Mouse (Mus musculus) intestine, embryonic 15.5 days (tissue): ENCODE results near the gene Gm47283. TPM values are rescaled to one million over a fixed set of nuclear protein-coding genes. Genes with fewer than 3 reads are reported as not detected.
"Not testable (repeated sequence)": the region's sequence is repeated elsewhere in the genome, so short reads cannot be mapped to it uniquely, and the experiment has no call there.

Experiments
- ATAC-seq: fragments of 200-750 bp; cut with Nextera tagmentation; 2 replicates; pipeline ENCODE4 v1.8.0; 2017; ENCODE audit warnings: moderate TSS enrichment, moderate library complexity
- H3K27ac ChIP-seq: fragments of 300-500 bp; sonication (generic); 2 replicates; pipeline ENCODE4 v1.5.1; 2015; ENCODE audit warnings: mild to moderate bottlenecking, inconsistent platforms
- H3K27me3 ChIP-seq: fragments of 300-500 bp; sonication (generic); replicated peaks from 2 replicates; pipeline ENCODE4 v1.6.1; 2015; ENCODE audit warnings: inconsistent platforms
- H3K36me3 ChIP-seq: fragments of 300-500 bp; sonication (generic); 2 replicates; pipeline ENCODE4 v1.6.1; 2015; ENCODE audit warnings: inconsistent platforms
- H3K4me1 ChIP-seq: fragments of 300-500 bp; sonication (generic); replicated peaks from 2 replicates; pipeline ENCODE4 v1.6.1; 2015; ENCODE audit warnings: inconsistent platforms
- H3K4me2 ChIP-seq: fragments of 300-500 bp; sonication (generic); replicated peaks from 2 replicates; pipeline ENCODE4 v1.6.1; 2015; ENCODE audit warnings: mild to moderate bottlenecking, inconsistent platforms
- H3K4me3 ChIP-seq: fragments of 300-500 bp; sonication (generic); replicated peaks from 2 replicates; pipeline ENCODE4 v1.5.1; 2015; ENCODE audit warnings: inconsistent platforms
- H3K9ac ChIP-seq: fragments of 300-500 bp; sonication (generic); 2 replicates; pipeline ENCODE4 v1.6.1; 2015; ENCODE audit warnings: inconsistent platforms
- H3K9me3 ChIP-seq: fragments of 300-500 bp; sonication (generic); 2 replicates; pipeline ENCODE4 v1.6.1; 2016; ENCODE audit warnings: inconsistent platforms
- WGBS: fragments of 180-500 bp; shearing (Covaris S2); methylation state at CpG from one replicate; pipeline ENCODE4 v1.1.7; 2015; 5-methylcytosine and 5-hydroxymethylcytosine counted together
- polyA plus RNA-seq: library from polyadenylated mRNA; unstranded; fragments of >200 nt; fragmentation: Nextera tagmentation; extraction: Ambion mirVana; gene quantifications from 2 replicates; pipeline ENCODE4 v1.2.1, GENCODE M21; 2015

The Gm47283 gene
- not detected in 2 replicates for polyA plus RNA-seq

DNA sequence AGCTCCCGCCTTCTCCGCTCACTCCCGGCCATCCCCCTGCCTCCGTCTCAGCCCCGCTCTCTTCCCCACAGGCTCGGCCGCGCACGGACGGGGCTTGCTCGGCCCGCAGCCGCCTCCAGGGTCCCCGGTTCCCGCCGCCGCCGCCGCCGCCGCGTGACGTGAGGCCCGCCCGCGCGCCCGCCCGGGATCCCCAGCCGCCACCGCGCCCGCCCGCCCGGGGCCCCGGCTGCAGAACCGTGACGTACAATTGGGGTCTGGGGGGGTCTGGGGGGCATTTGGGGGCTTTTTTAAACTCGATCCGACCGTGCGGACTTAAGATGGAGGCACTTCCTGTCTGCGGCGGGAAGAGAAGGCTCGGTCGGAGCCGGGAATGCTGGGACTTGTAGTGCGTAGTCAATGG lies at the start of gene Gm47283:
Gene Gm47283, plus strand, starts transcription at position 301 of the 400 bp plus-strand sequence.
- H3K9ac ChIP-seq, H3K4me1 ChIP-seq, H3K9me3 ChIP-seq, H3K36me3 ChIP-seq, ATAC-seq, H3K27ac ChIP-seq, H3K4me2 ChIP-seq, H3K4me3 ChIP-seq, H3K27me3 ChIP-seq: not testable (repeated sequence)
- no CpG with 5 or more reads among the region's 48 CpGs for WGBS

DNA sequence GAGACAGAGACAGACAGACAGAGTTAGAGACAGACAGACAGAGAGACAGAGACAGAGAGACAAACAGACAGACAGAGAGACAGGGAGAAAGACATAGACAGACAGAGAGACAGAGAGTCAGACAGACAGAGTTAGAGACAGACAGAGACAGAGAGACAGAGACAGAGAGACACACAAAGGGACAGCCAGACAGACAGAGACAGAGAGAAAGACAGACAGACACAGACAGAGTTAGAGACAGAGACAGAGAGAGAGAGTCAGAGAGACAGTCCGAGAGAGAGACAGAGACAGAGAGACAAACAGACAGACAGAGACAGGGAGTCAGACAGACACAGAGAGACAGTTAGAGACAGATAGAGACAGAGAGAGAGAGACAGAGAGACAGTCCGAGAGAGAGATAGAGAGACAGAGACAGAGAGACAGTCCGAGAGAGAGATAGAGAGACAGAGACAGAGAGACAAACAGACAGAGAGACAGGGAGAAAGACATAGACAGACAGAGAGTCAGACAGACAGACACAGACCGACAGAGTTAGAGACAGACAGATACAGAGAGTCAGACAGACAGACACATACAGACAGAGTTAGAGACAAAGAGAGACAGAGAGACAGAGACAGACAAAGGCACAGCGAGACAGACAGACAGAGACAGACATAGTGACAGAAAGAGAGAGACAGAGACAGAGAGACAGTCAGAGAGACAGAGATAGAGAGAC lies 49.2 kb upstream of the Gm47283 start:
- not testable (repeated sequence) for H3K9ac ChIP-seq, H3K4me1 ChIP-seq, H3K4me2 ChIP-seq, H3K4me3 ChIP-seq, ATAC-seq, H3K27ac ChIP-seq, H3K27me3 ChIP-seq
- H3K9me3 ChIP-seq: peaks cover 13% of the 10 kb centered on the region
- H3K36me3 ChIP-seq: peaks cover 14% of the 10 kb centered on the region
- 89% methylated on average over 5 of the region's 5 CpGs for whole genome bisulfite sequencing

DNA sequence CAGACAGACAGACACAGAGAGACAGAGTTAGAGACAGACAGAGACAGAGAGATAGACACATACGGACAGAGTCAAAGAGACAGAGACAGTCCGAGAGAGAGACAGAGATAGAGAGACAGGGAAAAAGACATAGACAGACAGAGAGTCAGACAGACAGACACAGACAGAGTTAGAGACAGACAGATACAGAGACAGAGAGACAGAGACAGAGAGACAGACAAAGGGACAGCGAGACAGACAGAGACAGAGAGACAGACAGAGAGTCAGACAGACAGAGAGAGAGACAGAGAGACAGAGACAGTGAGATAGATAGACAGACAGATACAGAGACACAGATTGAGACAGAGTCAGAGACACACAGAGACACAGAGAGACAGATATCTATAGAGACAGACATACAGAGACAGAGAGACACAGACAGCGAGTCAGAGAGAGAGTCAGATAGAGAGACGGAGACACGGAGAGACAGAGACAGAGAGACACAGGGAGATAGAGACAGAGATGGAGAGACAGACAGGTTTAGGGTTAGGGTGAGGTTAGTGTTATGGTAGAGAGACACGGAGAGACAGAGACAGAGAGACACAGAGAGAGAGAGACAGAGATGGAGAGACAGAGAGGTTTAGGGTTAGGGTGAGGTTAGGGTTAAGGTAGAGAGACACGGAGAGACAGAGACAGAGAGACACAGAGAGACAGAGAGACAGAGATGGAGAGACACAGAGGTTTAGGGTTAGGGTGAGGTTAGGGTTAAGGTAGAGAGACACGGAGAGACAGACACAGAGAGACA lies 48.1 kb upstream of the Gm47283 start:
- peaks cover 18% of the 10 kb centered on the region for H3K9me3 ChIP-seq
- H3K4me3 ChIP-seq, H3K27me3 ChIP-seq, H3K4me1 ChIP-seq, ATAC-seq, H3K9ac ChIP-seq, H3K27ac ChIP-seq, H3K4me2 ChIP-seq: not testable (repeated sequence)
- H3K36me3 ChIP-seq: peaks cover 18% of the 10 kb centered on the region
- 67% methylated on average over 6 of the region's 9 CpGs for WGBS

DNA sequence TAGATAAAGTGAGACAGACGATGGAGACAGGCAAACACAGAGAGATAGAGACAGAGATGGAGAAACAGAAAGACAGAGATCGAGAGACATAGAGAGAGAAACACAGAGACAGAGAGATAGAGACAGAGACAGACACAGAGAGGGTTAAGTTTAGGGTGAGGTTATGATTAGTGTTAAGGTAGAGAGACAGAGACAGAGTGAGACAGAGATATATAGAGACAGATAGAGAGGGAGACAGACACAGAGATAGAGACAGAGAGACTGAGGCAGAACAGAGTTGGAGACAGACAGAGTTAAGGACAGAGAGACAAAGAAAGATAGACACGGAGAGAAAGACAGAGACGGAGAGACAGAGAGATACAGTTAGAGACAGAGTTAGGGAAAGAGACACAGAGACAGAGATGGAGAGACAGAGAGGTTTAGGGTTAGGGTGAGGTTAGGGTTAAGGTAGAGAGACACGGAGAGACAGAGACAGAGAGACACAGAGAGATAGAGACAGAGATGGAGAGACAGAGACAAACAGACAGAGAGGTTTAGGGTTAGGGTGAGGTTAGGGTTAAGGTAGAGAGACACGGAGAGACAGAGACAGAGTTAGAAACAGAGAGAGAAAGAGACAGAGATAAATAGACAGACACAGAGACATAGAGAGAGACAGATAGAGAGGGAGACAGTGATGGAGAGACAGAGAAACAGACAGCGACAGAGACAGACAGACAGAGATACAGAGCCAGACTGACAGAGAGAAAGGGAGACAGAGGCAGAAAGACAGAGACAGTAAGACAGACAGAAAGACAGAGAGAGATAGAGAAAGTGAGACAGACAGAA lies 46.7 kb upstream of the Gm47283 start:
- Histone ChIP-seq H3K36me3 (peaks cover 32% of the 10 kb centered on the region), H3K4me2 (no peak overlapping the region), H3K4me1 (no peaks in the 10 kb centered on the region), H3K9ac (no peak overlapping the region), H3K4me3 (no peak overlapping the region), H3K27me3 (no peaks in the 10 kb centered on the region), H3K27ac (no peak overlapping the region), H3K9me3 (peaks cover 32% of the 10 kb centered on the region)
- 56% methylated on average over 4 of the region's 7 CpGs for WGBS
- no peak for ATAC-seq

GRCm38 (mm10) chrY:90738431-90738680 lies 46.2 kb upstream of the Gm47283 start:
- H3K27me3 ChIP-seq: no peaks in the 10 kb centered on the region
- no peak overlapping the region for H3K9ac ChIP-seq
- no peak for ATAC-seq
- no peak overlapping the region for H3K27ac ChIP-seq
- peaks cover 34% of the 10 kb centered on the region for H3K9me3 ChIP-seq
- no peaks in the 10 kb centered on the region for H3K4me1 ChIP-seq
- no peak overlapping the region for H3K4me3 ChIP-seq
- 78% methylated on average over 1 of the region's 1 CpGs for WGBS
- H3K36me3 ChIP-seq: peaks cover 33% of the 10 kb centered on the region
- no peak overlapping the region for H3K4me2 ChIP-seq

DNA sequence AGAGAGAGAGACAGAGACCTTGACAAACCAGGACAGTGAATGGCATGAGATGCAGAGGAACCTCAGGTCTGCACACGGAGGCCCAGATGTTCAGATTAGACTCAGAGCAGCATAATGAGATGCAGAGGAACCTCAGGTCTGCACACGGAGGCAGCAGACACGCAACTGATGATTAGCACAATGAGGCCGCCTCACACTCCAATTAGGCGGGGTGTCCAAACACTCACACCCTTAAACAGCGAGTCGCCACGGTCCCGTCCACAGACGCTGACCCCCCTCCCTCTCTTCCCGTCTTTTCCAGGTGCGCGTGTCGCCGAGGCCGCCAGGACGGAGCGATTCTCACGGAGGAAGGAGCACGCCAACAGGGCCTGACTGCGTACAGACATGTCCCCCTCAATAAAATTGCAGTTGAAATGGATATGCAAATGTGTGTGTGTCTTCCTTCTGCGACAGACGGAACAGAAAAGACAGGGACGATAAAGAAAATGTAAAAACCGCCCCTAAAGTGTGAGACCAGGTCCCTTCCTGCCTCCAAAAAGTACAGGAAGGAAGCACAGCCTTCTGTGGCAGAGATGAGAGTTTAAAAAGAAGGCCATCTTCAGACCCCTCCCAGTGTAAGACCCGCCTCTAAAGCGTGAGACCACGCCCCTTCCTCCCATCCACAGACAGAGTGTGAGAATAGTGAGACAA lies 45.6 kb upstream of the Gm47283 start:
- Histone ChIP-seq H3K9me3 (peaks cover 34% of the 10 kb centered on the region), H3K36me3 (peaks cover 33% of the 10 kb centered on the region)
- not testable (repeated sequence) for H3K27me3 ChIP-seq, H3K9ac ChIP-seq, H3K4me3 ChIP-seq, H3K4me1 ChIP-seq, H3K27ac ChIP-seq, H3K4me2 ChIP-seq
- 70% methylated on average over 28 of the region's 28 CpGs for WGBS
- peak; percentile 36 for ATAC-seq

GRCm38 (mm10) chrY:90739531-90740012 lies 45.0 kb upstream of the Gm47283 start:
- peaks cover 33% of the 10 kb centered on the region for H3K36me3 ChIP-seq
- peaks cover 34% of the 10 kb centered on the region for H3K9me3 ChIP-seq
- ATAC-seq: peak; percentile 20; the same call in 1 of the 2 replicates
- not testable (repeated sequence) for H3K4me2 ChIP-seq, H3K27ac ChIP-seq, H3K9ac ChIP-seq, H3K4me1 ChIP-seq, H3K4me3 ChIP-seq, H3K27me3 ChIP-seq
- WGBS: 53% methylated on average over 11 of the region's 11 CpGs

- Histone ChIP-seq H3K4me2 (no peak overlapping the region), H3K9me3 (peaks cover 34% of the 10 kb centered on the region)
Measured at GRCm38 (mm10) chrY:90740013-90740561, 44.5 kb upstream of the Gm47283 start.

DNA sequence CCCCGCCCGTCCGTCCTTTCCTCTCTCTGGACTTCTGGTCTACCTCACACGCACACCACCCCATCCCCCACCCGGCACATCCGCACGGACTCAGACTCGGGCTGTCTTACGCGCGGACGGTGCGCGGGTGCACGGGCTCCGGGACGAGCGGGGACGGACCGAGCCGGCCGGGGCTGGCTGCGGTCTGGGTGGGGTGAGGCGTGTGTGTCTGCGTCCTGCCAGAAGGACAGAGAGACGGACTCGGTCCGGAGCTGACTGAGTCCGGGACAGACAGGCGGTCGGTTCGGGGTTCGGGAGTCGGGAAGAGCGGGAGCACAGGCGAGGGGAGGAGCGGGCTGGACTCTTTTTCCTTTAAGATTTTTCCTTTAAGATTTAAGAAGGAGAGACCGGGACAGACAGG lies 43.5 kb upstream of the Gm47283 start:
- peaks cover 33% of the 10 kb centered on the region for H3K36me3 ChIP-seq
- H3K9me3 ChIP-seq: peaks cover 34% of the 10 kb centered on the region
- peak; percentile 43 for ATAC-seq

More at GRCm38 (mm10) chrY:90740013-90740561, 44.5 kb upstream of the Gm47283 start:
- Histone ChIP-seq H3K4me3 (no peak overlapping the region), H3K36me3 (peaks cover 33% of the 10 kb centered on the region), H3K4me1 (no peaks in the 10 kb centered on the region), H3K9ac (no peak overlapping the region), H3K27ac (no peak overlapping the region), H3K27me3 (no peaks in the 10 kb centered on the region)
- 49% methylated on average over 14 of the region's 14 CpGs for WGBS
- peak; percentile 12 for ATAC-seq

GRCm38 (mm10) chrY:90741452-90742260 lies 42.9 kb upstream of the Gm47283 start:
- H3K9me3 ChIP-seq: peaks cover 34% of the 10 kb centered on the region

More for the DNA sequence above, 43.5 kb upstream of the Gm47283 start:
- not testable (repeated sequence) for H3K4me3 ChIP-seq, H3K4me1 ChIP-seq, H3K9ac ChIP-seq, H3K27me3 ChIP-seq, H3K4me2 ChIP-seq, H3K27ac ChIP-seq
- WGBS: 77% methylated on average over 38 of the region's 38 CpGs

More at GRCm38 (mm10) chrY:90741452-90742260, 42.9 kb upstream of the Gm47283 start:
- not testable (repeated sequence) for H3K4me3 ChIP-seq, H3K4me1 ChIP-seq, H3K4me2 ChIP-seq, H3K9ac ChIP-seq, H3K27ac ChIP-seq, H3K27me3 ChIP-seq
- 81% methylated on average over 42 of the region's 43 CpGs for WGBS
- peak; percentile 40 for ATAC-seq
- H3K36me3 ChIP-seq: peaks cover 33% of the 10 kb centered on the region
